Mouse (Mus musculus): ENCODE data around the gene Ugt1a10.
"Not testable (repeated sequence)": the region's sequence is repeated elsewhere in the genome, so short reads cannot be mapped to it uniquely, and the experiment has no call there.

Ugt1a10 gene

DNA sequence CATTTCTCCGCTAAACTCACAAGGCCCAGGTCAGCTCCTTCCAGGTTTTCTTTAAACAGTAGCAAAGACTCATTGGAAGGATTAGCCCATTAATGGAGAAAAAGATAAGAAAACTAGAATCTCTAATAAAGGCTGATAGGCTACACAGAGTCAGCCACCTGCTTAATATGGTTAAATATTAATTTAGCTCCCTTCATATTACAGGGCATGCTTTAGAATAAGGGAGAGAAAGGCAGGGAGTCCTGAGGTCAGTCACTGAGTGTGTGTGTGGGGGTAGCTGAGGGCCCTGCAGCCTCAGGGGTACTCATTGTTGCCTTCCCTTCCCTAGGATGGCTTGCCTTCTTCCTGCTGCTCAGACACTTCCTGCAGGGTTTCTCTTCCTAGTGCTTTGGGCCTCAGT is 83.0 kb downstream of the Ugt1a10 start:
- no peak for DNase-seq (ENCODE audit: low read depth, low spot score)

DNA sequence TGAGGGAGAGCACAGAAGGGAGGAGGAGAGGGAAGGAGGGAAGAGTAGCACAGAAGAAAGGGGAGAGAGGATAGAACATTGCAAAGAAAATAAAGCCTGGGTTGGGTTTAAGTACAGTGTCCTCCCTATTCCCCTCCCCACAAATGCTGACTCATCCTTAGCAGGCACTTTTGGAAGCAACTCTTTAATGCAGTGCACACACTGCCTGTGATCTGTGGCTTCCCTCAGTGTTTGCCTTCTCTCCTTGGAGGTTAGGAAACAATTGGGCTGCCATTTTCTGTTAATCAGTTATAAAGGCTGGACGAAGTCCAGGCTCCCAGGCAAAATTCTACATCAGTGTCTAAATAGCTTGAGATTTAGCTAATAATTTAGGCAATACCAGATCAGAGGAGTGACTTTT is 85.3 kb downstream of the Ugt1a10 start:
- not testable (repeated sequence) for DNase-seq (ENCODE audit: low read depth, low spot score)

DNA sequence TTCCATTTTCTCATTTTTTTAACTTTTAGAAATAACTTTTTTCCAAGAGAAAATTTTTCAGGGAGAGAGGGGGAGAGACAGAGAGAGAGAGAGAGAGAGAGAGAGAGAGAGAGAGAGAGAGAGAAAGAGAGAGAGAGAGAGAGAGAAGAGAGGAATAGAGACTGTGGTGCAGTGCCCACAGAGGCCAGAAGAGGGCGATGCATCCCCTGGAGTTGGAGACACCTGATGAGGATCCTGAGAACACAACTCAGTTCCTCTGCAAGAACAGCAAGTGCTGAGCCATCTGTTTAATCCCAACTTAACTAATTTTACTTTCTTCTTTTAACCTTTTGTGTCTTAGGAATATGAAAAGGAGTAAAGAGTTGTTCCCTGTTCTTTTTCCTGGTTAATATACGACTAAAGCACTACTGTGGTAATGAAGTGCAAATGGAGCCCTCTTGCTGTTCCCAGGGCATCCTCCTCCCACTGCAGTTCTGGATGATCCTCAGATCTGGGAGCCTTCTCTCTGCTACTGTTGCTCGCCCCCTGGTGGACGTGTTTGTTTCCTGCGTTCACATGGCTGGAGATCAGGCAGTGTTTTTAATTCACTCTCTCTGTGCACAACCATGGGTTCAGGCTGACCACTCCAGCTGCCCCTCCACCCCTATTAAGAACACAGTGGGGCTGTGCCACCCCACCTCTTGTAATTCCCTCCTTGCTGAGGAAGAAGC is 88.9 kb downstream of the Ugt1a10 start:
- not testable (repeated sequence) for DNase-seq (ENCODE audit: low read depth, low spot score)

DNA sequence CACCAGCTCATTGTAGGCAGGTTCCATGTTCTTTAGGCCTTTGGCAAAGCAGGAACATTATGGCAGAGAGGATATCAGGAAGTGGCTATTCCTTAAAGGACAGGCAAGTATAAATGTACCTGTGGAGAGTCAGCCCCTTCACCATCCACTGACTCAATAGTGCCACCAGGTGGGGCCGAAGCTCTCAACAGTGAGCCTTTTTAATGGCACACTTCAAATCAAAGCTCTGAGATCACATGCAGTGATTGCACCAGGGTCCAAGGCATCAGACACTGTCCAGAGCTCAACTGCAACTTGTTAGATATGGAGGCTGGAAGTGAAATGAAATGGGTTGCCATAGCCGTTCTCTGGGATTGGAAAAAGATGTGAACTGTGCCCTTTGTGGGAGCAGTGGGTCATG is 90.1 kb downstream of the Ugt1a10 start:
- DNase-seq (ENCODE audit: low read depth, low spot score): peak; percentile 23

DNA sequence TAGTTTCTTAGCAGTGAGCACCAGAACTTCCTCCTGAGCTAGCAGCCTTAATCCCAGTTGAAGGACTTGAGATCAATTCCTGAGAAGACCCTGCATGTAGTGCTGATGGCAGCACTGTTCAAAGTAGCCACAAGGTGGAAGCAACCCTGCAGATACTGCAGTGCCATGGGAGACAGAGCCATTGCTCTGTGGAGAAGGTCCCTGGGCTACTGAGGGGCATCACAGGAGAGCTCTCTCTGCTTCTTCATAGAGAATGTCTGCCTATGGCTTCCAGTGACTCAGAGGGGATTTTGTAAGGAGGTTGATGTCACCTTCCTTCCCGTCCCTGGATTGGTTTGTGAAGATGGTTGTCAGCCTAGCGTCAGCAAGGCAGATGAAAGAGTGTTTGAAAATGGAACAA is 94.9 kb downstream of the Ugt1a10 start:
- DNase-seq (ENCODE audit: low read depth, low spot score): not testable (repeated sequence)

GRCm38 (mm10) chr1:88158430-88158829 is 103.2 kb downstream of the Ugt1a10 start:
- DNase-seq (ENCODE audit: low read depth, low spot score): no peak

- DNase-seq (ENCODE audit: low read depth, low spot score): no peak
These were observed 110.5 kb downstream of the Ugt1a10 start, which contains the start of gene Ugt1a5 for GRCm38 (mm10) chr1:88165711-88166110. TSS of gene Ugt1a5 (plus strand) at chr1:88166012.

GRCm38 (mm10) chr1:88172190-88172589 is 117.0 kb downstream of the Ugt1a10 start:
- not testable (repeated sequence) for DNase-seq (ENCODE audit: low read depth, low spot score)

DNA sequence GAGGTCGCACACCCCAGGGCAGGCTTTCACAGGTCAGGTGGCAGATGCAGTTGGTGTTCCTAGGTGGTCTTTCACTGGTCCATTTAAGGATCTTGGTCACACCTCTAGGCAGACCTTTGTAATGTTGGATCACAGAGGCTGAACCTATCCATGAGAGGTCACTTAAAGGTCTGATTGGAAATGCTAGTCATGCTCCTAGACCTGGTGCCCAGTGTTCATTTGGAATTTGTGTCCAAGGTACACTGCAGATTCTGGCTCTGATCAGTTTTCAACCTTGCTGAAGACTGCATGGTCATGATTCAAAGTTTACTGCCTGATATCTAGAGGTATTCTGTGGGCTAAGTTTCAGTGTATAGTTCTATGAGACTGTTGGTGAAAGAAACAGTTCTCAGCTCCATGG is 124.5 kb downstream of the Ugt1a10 start:
- no peak for DNase-seq (ENCODE audit: low read depth, low spot score)

DNA sequence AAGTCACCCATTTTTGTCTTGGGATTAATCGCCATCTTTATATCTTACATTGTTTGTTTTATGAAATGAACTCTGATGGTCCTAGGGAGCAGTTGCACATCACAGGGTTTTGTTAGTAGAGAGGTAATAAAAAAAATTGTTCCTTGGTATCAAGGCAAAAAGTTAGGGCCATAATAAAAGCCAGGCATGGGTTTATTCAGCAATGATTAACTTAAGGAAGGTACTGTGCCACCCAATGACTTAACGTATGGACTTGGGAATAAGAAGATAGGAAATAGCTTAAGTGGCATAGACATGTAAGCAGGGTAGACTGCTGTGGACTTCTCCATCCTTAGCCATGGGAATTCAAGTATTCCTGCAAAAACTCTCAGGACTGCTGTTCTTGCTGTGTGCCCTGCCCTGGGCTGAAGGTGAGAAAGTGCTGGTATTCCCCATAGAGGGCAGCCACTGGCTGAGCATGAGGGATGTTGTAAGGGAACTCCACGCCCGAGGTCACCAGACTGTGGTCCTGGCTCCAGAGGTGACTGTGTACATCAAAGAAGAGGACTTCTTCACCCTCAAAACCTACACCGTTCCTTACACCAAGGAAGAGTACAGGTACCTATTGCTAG is 131.2 kb downstream of the Ugt1a10 start:
- no peak for DNase-seq (ENCODE audit: low read depth, low spot score)

- DNase-seq (ENCODE audit: low read depth, low spot score): no peak
These were observed 136.9 kb downstream of the Ugt1a10 start for GRCm38 (mm10) chr1:88192136-88192535.

DNA sequence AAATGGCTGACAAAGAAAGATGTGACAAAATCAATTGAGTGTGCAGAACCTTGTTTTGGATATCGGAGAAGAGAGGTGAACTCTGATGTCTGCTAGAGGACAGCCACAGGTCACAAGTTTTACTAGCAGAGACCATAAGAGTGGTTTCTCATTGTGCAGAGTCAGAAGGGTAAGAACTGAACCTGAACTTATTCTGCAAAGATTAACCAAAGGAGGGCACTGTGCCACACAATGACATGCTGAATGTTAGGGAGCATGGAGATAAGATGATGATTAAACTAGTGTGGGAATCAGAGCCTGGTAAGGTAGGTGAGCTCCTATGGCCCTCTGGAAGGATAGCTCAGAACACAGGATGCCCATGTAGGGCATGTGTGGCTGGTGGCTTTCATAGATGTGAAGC is 140.5 kb downstream of the Ugt1a10 start:
- DNase-seq (ENCODE audit: low read depth, low spot score): no peak

DNA sequence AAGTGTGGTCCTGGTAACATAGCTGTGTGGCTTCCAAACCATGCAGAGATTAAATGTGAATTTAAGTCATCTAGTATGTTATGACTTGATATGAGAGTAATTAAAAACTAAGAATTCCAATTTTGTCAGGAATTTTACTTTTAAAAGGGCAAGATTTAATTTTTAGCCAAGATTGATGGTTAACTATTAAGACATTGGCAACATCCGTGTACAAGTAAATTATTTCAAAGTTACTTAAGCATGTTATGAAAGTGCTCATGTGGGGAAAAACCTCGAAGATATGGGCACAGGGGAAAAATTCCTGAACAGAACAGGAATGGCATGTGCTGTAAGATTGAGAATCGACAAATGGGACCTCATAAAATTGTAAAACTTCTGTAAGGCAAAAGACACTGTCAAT is 142.3 kb downstream of the Ugt1a10 start:
- no peak for DNase-seq (ENCODE audit: low read depth, low spot score)

- no peak for DNase-seq (ENCODE audit: low read depth, low spot score)
These were observed 144.8 kb downstream of the Ugt1a10 start for GRCm38 (mm10) chr1:88199996-88200395.

- no peak for DNase-seq (ENCODE audit: low read depth, low spot score)
These were observed 145.3 kb downstream of the Ugt1a10 start, which contains the start of gene Ugt1a2 for GRCm38 (mm10) chr1:88200456-88200855. TSS of gene Ugt1a2 (plus strand) at chr1:88200601.

- peak; percentile 80 for DNase-seq (ENCODE audit: low read depth, low spot score)
These were observed 150.2 kb downstream of the Ugt1a10 start, which contains the start of gene Dnajb3 for GRCm38 (mm10) chr1:88205294-88205922. TSS of gene Dnajb3 (minus strand) at chr1:88205782.

GRCm38 (mm10) chr1:88206843-88207479 is 151.8 kb downstream of the Ugt1a10 start:
- no peak for DNase-seq (ENCODE audit: low read depth, low spot score)

DNA sequence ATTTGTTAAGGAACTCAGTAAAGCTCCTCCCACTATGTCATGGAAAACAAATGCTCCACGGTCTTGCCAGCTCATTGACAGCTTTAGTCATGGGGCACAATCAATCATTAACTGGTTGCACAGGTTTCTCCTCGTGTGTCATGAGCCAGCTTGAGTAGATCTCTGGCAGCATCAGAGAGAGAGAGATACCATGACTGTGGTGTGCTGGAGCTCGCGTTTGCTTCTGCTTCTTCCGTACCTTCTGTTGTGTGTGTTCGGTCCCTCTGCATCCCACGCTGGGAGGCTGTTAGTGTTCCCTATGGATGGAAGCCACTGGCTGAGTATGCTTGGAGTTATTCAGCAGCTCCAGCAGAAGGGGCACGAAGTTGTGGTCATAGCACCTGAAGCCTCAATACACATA is 156.6 kb downstream of the Ugt1a10 start, which contains the start of gene Ugt1a1:
Ugt1a1 (plus strand) TSS at position 148 of the 400 bp plus-strand sequence.
- no peak for DNase-seq (ENCODE audit: low read depth, low spot score)

GRCm38 (mm10) chr1:88212341-88213045 is 157.3 kb downstream of the Ugt1a10 start:
- no peak for DNase-seq (ENCODE audit: low read depth, low spot score)

- no peak for DNase-seq (ENCODE audit: low read depth, low spot score)
These were observed 157.9 kb downstream of the Ugt1a10 start for GRCm38 (mm10) chr1:88213061-88213460.

GRCm38 (mm10) chr1:88213766-88214461 is 158.7 kb downstream of the Ugt1a10 start:
- no peak for DNase-seq (ENCODE audit: low read depth, low spot score)

Measured in forelimb bud, embryonic 11.5 days (tissue).